Mouse (Mus musculus): ENCODE data around the gene 3110018I06Rik. TPM values are rescaled to one million over a fixed set of nuclear protein-coding genes. Genes with fewer than 3 reads are reported as not detected.

The 3110018I06Rik gene
- polyA plus RNA-seq (2014; fragmentation: Illumina TruSeq; extraction: RNeasy Lipid Tissue Mini Kit (QIAGEN cat#74804); ENCODE audit: low read depth, low replicate concordance), result not detected

DNA sequence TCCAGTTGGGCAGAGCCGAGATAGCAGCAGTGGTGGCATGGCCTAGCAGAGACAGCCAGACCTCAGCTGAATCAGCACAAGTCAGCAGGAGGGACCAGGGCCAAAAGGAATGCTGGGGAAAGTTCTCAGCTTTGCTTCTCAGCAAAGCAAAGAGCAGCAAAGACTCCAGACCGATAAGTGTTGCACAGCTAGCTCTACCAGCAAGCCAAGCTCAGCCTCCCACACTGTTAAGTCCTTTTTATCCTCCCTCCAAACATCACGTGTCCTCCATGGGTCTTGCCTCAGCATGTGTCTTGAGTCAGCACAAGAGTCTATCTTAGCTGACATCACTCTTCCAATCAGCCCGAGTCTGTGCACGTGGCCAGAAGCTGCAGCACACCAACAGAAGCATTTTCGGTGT lies at the start of gene 3110018I06Rik:
3110018I06Rik (plus strand) TSS at position 262 of the 400 bp plus-strand sequence.

Data from liver, adult 10 weeks (tissue).